Mouse (Mus musculus) c-Kit-negative CD71-positive TER-119-positive erythroid progenitor cells, embryonic 14.5 days (primary cell): Measurements from ENCODE around the gene Wdr83os.
"Not testable (repeated sequence)": the region's sequence is repeated elsewhere in the genome, so short reads cannot be mapped to it uniquely, and the experiment has no call there.

Experiments
- DNase-seq: peaks from one replicate; pipeline ENCODE4 v3.0.0-alpha.2; 2013; ENCODE audit warnings: low read depth, low spot score

Gene Wdr83os

DNA sequence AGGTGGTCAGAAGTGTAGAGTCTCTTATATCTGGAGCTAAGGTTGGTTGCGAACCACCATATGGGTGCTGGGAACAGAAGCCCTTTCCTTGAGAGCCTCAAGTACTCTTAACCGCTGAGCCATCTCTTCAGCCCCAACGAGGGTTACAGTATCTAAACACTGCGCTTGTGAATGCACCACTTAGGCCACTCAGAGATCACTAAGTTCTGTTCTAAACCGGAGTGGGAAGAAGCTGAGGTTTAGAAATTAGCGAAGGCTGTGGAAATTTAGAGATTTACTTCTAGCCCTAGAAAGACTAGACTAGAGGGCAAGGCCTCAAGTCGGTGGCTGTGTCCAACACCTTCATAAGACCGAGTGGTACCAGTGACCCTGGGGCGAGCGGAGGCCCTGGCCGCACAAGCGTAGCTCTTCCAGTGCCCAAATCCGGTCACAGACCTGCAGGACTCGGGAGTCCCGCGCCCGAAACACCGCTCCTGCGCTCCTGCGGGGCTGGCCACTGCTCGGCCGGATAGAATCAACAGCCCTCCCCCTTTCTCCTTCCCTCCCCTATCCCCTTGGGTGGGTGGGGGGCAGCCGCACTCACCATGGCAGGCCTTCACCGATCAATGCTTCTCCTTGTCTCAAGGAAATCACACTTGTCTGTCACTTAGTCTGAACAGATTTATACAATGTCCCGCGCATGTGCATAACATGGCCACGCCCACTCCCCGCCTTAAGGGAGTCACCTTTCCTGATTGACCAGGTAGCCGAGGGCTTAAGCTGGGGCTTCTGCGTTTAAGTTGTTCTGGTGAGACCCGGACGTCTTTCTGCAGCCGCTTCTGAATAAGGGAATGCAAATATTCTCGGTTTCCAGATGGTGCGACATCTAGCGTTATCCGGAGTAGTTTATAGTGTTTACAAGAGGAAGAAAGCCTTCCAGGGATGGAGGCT, 38.8 kb downstream of the Wdr83os start:
- no peak for DNase-seq

DNA sequence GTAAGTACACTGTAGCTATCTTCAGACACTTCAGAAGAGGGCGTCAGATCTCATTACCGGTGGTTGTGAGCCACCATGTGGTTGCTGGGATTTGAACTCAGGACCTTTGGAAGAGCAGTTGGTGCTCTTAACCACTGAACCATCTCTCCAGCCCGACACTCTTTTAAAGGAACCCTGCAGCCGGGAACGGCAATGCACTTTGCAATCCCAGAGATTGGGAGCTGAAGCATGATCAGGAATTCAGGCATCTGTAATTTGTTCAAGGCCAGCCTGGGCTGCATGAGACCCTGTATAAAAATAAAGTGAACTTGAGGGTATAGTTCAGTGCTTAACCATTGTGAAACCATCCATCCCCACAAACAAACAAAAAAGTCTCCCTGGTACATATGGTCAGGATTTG, 39.7 kb downstream of the Wdr83os start:
- not testable (repeated sequence) for DNase-seq

DNA sequence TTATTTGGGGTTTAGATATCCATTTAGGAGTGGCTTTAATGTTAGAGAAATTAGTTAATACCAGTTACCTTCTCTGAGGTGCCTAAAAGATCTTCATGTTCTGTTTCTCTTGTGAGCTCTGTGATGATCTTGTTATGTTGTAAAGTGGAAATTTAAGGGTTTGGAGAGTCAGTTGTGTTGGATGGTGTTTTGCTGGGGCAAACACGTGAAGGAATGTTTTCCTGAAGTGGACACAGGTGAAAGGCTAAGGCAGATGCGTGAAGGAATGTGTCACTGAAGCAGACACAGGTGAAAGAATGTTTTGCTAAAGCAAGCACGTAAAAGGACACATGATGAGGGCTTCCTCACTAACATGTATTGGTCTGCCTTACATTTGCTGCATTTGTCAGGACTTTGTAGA, 42.5 kb downstream of the Wdr83os start, which contains the start of gene Zfp791:
Gene Zfp791 (minus strand): TSS at position 101 of the 400 bp plus-strand sequence.
- no peak for DNase-seq

DNA sequence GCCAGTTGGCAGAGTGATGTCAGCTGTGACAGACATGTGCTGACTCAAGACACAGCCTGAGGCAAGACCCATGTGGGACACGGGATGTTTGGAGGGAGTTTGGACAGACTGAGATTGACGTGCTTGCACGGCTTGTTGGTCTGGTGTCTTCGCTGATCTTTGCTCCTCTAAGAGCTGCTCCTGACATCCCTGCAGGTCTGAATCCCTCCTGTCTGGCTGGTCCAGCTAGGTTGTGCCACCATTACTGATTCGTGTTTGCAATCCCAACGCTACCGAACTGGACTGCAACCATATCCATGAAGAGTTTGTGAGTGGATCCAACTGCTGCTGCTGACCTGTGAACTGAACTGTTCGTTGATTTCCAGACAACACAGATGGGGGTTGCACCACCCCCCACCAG, 43.2 kb downstream of the Wdr83os start:
- no peak for DNase-seq
